Mouse (Mus musculus) kidney, embryonic 15.5 days (tissue): ENCODE measurements around the gene Ctdspl. TPM values are rescaled to one million over a fixed set of nuclear protein-coding genes. Genes with fewer than 3 reads are reported as not detected.
A peak's percentile ranks its signal among the peaks of the same experiment; 100 is the strongest.

ENCODE experiments used
- ATAC-seq: fragments of 200-750 bp; cut with Nextera tagmentation; replicated peaks from 2 replicates; pipeline ENCODE4 v1.8.0; 2017; ENCODE audit warnings: moderate TSS enrichment; ENCODE audit not compliant: low FRiP score
- H3K27ac ChIP-seq: fragments of 300-500 bp; sonication (generic); 2 replicates; pipeline ENCODE4 v1.5.1; 2015; ENCODE audit warnings: mild to moderate bottlenecking, inconsistent platforms
- H3K27me3 ChIP-seq: fragments of 300-500 bp; sonication (generic); 2 replicates; pipeline ENCODE4 v1.6.1; 2015; ENCODE audit warnings: inconsistent platforms
- H3K36me3 ChIP-seq: fragments of 300-500 bp; sonication (generic); 2 replicates; pipeline ENCODE4 v1.6.1; 2015; ENCODE audit warnings: inconsistent platforms
- H3K4me1 ChIP-seq: fragments of 300-500 bp; sonication (generic); 2 replicates; pipeline ENCODE4 v1.6.1; 2015; ENCODE audit warnings: inconsistent platforms
- H3K4me2 ChIP-seq: fragments of 300-500 bp; sonication (generic); 2 replicates; pipeline ENCODE4 v1.6.1; 2015; ENCODE audit warnings: moderate library complexity, mild to moderate bottlenecking, inconsistent platforms
- H3K4me3 ChIP-seq: fragments of 300-500 bp; sonication (generic); replicated peaks from 2 replicates; pipeline ENCODE4 v1.5.1; 2015; ENCODE audit warnings: mild to moderate bottlenecking, inconsistent platforms
- H3K9ac ChIP-seq: fragments of 300-500 bp; sonication (generic); 2 replicates; pipeline ENCODE4 v1.6.1; 2015; ENCODE audit warnings: mild to moderate bottlenecking, inconsistent platforms
- H3K9me3 ChIP-seq: fragments of 300-500 bp; sonication (generic); replicated peaks from 2 replicates; pipeline ENCODE4 v1.6.1; 2016; ENCODE audit warnings: inconsistent platforms
- WGBS: fragments of 180-500 bp; shearing (Covaris S2); methylation state at CpG from one replicate; pipeline ENCODE4 v1.1.7; 2015; ENCODE audit warnings: mixed read lengths; 5-methylcytosine and 5-hydroxymethylcytosine counted together
- polyA plus RNA-seq: library from polyadenylated mRNA; unstranded; fragments of >200 nt; fragmentation: Nextera tagmentation; extraction: Ambion mirVana; gene quantifications from 2 replicates; pipeline ENCODE4 v1.2.1, GENCODE M21; 2015

Ctdspl gene
- polyA plus RNA-seq, 1 experiment from 2014 or later = 24.9 TPM

DNA sequence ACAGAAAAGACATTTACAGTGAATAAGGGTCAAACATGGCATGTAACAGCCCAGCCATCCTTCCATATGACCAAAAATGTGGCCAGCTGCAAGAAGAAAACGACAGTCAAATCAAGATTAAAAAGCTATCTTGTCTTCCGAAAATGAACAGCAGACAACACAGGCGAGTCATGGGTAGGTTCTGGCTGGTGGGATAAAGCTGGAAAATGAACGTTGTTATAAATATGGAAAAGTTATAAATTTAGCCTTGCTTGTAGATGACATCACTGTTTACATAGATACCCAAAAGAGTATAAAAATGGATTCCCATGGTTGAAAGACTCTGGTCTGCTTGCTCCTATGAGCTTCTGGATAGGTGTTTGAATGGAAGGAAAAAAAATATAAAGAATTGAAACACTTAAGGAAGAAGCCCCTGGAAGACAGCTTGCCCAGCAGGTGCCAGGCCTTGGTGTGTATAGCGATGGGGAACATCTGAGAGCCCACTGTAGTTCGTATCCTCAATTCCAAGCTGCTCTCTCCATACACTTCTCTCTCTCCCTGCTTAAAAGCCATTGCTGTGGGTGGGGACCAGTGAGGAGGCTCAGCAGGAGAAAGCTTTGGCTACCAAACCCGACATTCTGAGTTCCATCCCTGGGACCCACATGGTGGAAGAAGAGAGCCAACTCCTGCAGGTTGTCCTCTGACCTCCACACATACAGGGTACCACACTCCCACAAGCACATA is 90.7 kb downstream of the Ctdspl start:
- Histone ChIP-seq H3K36me3 (peaks cover 65% of the 10 kb centered on the region), H3K27ac (no peak overlapping the region), H3K4me3 (no peak overlapping the region), H3K9ac (no peak overlapping the region), H3K9me3 (no peaks in the 10 kb centered on the region), H3K27me3 (no peaks in the 10 kb centered on the region), H3K4me1 (peaks cover 18% of the 10 kb centered on the region), H3K4me2 (no peak overlapping the region)
- WGBS = 84% methylated on average over 7 of the region's 7 CpGs
- ATAC-seq = no peak

DNA sequence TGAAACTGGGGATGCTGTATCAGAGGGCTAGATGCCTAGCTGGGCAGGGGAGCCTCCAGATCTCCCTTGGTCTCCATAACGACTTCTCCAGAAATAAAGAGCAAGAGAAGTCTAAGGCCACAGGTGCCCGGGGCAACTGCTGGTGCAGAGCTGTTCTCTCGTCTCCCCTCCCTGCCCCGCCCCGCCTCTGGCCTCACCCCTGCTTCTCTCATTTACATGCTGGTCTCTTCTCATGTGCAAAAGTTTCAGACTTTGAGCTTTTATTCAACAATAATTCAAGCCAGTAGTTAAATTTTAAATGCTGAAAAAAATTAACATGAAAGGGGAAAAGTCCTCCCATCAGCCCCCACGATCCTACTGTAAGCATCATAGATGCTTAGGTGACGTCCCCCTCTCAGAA is 95.5 kb downstream of the Ctdspl start:
- Histone ChIP-seq H3K4me1 (peaks cover 58% of the 10 kb centered on the region), H3K4me2 (no peak overlapping the region), H3K27ac (peak overlapping the region; percentile 62; the same call in 1 of the 2 replicates), H3K9ac (no peak overlapping the region), H3K4me3 (no peak overlapping the region), H3K27me3 (no peaks in the 10 kb centered on the region), H3K9me3 (no peaks in the 10 kb centered on the region), H3K36me3 (peaks cover 36% of the 10 kb centered on the region)
- ATAC-seq = no peak
- WGBS = 64% methylated on average over 7 of the region's 7 CpGs

DNA sequence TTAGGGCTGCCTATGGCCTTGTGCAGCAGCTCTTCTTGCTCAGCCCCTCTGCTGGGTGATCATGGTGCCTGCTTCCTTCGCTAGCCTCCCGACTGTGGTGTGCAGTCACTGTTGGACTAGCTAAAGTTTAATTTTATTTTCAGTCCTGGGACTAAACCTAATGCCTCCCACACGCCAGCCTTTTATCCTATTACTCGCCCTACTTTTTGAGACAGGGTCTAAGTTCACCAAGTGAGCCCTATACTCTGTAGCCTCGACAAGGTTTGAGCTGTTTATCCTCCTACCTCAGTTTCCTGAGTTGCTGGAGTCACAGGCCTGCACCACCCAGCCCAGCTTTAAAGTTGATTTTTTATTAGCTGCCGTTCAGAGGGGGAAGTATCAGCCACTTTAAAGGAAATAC is 99.0 kb downstream of the Ctdspl start:
- H3K27me3 ChIP-seq = no peaks in the 10 kb centered on the region
- H3K9ac ChIP-seq = no peak overlapping the region; the same call in 1 of the 2 replicates
- H3K36me3 ChIP-seq = peaks cover 30% of the 10 kb centered on the region
- H3K9me3 ChIP-seq = no peaks in the 10 kb centered on the region
- H3K4me3 ChIP-seq = no peak overlapping the region
- peaks cover 70% of the 10 kb centered on the region for H3K4me1 ChIP-seq
- H3K4me2 ChIP-seq = peak overlapping the region; percentile 30; the same call in 1 of the 2 replicates
- ATAC-seq = peak; percentile 55
- WGBS = 25% methylated on average over 6 of the region's 6 CpGs
- H3K27ac ChIP-seq = peak overlapping the region; percentile 95

DNA sequence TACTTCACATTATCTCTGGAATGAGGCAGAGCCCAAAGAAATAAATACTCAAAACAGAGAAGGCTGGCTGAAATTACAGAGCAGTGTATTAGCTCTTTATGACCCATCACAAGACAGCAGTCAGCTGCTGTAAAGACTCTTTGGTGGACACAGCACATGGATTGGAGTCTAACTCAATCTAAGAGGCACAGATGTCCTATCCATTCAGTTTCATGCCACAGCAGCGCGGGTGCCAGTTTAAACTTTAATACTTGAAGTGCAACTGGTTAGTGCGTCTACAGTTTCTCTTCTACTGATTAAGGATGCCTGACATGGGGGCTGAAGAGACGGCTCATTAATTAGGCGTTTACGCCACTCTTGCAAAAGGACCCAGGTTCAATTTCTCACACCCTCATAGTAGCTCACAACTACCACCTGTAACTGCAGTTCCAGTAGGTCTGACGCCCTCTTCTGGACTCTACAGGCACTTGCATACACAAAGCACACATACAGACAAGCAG is 99.6 kb downstream of the Ctdspl start:
- no peak overlapping the region for H3K4me3 ChIP-seq
- 48% methylated on average over 7 of the region's 7 CpGs for WGBS
- peaks cover 36% of the 10 kb centered on the region for H3K36me3 ChIP-seq
- ATAC-seq = peak; percentile 85
- no peak overlapping the region for H3K9ac ChIP-seq
- H3K4me2 ChIP-seq = no peak overlapping the region
- H3K4me1 ChIP-seq = peaks cover 66% of the 10 kb centered on the region
- no peaks in the 10 kb centered on the region for H3K9me3 ChIP-seq
- peak overlapping the region; percentile 95 for H3K27ac ChIP-seq
- H3K27me3 ChIP-seq = no peaks in the 10 kb centered on the region

DNA sequence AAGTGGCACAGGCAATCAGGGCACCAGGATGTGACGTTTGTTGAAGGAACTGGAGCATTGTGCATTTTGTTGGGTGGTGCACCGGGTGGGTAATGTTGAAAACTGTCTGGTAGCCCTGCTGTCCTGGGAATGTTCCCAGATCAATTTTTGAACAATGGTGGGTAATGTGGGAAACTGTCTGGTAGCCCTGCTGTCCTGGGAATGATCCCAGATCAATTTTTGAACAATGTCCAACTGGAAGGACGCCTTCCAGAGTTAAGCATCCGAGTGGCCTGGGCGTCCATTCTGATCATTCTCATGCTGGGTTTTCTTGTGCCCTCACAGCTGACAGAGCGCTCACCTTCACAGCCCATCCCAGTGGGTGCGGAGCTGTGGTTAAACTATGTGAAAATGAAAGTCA is 101.1 kb downstream of the Ctdspl start:
- no peaks in the 10 kb centered on the region for H3K9me3 ChIP-seq
- peaks cover 43% of the 10 kb centered on the region for H3K36me3 ChIP-seq
- no peak for ATAC-seq
- H3K9ac ChIP-seq = no peak overlapping the region
- no peak overlapping the region for H3K4me2 ChIP-seq
- WGBS = 94% methylated on average over 7 of the region's 7 CpGs
- no peak overlapping the region for H3K4me3 ChIP-seq
- peaks cover 65% of the 10 kb centered on the region for H3K4me1 ChIP-seq
- no peaks in the 10 kb centered on the region for H3K27me3 ChIP-seq
- H3K27ac ChIP-seq = 0 out of 2 replicates have a peak overlapping the region, but pooled peaks have one; percentile 20

DNA sequence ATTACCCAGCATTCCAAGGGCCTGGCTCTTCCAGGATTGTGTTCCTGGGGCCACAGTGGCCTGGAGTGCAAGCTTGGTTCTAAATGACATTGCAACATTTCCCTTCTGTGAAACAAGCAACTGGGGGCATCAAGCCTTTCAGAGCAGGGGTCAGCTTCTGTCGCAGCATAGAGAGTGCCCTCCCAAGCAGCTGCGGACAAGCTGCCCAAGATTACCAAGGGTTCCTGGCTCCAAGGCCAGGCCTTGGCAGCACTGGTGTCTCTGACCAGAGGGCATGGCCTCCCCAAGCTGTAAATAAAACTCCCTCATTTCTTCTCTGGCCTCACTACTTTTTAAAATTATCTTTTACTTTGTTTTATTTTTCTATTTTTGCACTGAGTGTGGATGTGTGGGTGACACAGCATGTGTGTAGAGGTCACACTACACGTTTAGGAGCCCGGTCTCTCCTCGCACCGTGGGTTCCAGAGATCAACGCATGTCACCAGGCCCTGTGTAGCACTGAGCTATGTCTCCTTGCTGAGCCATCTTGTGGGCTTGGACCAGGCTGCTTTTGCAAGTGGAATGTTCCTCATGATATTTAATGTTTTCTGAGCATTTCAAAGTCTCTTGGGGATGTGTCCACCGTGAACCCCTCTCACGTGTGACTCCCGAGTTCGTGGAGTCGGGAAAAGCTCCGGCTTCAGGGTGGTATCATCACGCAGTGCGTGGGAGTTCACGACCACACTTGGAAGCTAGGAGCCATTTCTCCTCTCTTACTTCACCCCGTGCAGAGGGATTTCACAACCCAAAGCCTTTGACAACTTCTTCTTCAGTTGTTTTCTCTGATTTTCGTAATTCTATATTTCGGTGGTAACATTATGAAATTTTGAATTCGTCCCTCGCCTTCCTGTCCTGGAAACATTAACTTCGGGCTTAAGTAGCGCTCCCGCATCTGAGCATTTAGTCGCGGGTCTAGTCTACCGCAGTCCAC is 102.3 kb downstream of the Ctdspl start:
- Histone ChIP-seq H3K27me3 (no peaks in the 10 kb centered on the region), H3K4me1 (peaks cover 69% of the 10 kb centered on the region), H3K9ac (no peak overlapping the region), H3K27ac (no peak overlapping the region), H3K36me3 (peaks cover 45% of the 10 kb centered on the region), H3K4me3 (no peak overlapping the region), H3K4me2 (no peak overlapping the region), H3K9me3 (no peaks in the 10 kb centered on the region)
- WGBS = 91% methylated on average over 27 of the region's 27 CpGs
- ATAC-seq = no peak

DNA sequence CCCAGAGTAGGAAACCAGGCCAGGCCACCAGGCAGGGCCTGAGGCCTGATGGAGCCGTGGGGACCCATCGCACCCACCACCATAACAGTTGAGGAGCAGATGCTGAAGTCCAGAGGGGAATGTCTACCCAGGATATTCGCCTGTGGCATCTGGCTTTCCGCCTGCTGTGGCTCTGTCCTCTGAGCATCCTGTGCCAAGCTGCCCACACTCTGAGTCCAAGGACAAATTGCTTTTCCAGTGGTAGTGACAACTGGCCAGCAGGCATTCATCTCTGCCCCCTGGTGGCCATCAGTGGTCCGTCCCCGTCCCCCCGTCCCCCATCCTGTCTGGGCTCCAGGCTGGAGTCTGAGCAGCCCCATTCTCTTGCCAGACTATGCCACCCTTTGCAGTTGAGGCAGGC is 103.3 kb downstream of the Ctdspl start:
- Histone ChIP-seq H3K9me3 (no peaks in the 10 kb centered on the region), H3K27me3 (no peaks in the 10 kb centered on the region), H3K4me3 (no peak overlapping the region), H3K4me1 (peaks cover 71% of the 10 kb centered on the region), H3K4me2 (no peak overlapping the region), H3K36me3 (peaks cover 56% of the 10 kb centered on the region), H3K27ac (no peak overlapping the region), H3K9ac (no peak overlapping the region)
- WGBS = 60% methylated on average over 7 of the region's 7 CpGs
- no peak for ATAC-seq

DNA sequence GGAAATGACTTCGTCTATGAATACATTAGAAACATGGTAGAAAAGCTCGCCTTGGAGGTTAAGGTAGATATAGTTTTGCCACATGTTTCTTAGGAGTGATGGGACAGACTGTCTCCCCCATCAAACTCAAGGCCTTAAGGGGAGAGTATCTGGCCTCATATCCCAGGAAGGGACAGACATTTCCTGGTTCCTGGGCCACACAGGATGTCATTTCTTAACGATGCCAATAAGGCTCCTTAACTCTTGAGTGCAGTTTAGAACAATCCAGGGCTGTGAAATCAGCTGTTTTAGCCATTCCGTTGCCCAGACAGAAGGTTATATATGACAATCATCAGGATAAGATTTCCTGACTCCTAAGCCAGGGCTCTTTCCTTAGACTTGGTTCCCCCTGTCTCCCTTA is 104.8 kb downstream of the Ctdspl start:
- Histone ChIP-seq H3K4me2 (no peak overlapping the region), H3K4me1 (peaks cover 70% of the 10 kb centered on the region), H3K4me3 (no peak overlapping the region), H3K9ac (no peak overlapping the region), H3K27ac (0 out of 2 replicates have a peak overlapping the region, but pooled peaks have one; percentile 4), H3K36me3 (peaks cover 70% of the 10 kb centered on the region), H3K27me3 (no peaks in the 10 kb centered on the region), H3K9me3 (no peaks in the 10 kb centered on the region)
- 82% methylated on average over 4 of the region's 4 CpGs for WGBS
- ATAC-seq = no peak

DNA sequence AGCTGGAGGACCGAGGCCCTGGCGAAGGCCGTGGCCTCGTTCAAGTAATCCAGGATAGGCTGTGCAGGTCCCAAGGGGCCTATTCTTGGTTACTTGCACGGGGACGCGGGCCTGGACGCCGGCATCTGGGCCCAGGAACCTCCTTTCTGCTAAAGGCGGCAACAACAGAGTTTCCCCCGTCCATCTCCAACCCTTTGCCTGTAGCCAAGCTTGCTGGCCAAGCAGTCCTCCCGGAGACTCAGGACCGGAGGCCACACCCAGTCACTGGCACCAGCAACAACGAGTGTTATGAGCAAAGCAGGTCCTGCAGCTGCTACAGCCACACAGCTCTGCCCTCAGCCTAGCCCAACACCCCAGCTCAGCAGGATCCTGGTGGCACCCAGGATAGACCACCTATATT is 105.5 kb downstream of the Ctdspl start:
- ATAC-seq = no peak
- Histone ChIP-seq H3K4me2 (no peak overlapping the region), H3K9me3 (no peaks in the 10 kb centered on the region), H3K27ac (0 out of 2 replicates have a peak overlapping the region, but pooled peaks have one; percentile 4), H3K9ac (no peak overlapping the region), H3K4me3 (no peak overlapping the region), H3K36me3 (peaks cover 73% of the 10 kb centered on the region), H3K4me1 (peaks cover 71% of the 10 kb centered on the region), H3K27me3 (no peaks in the 10 kb centered on the region)
- WGBS = 74% methylated on average over 14 of the region's 14 CpGs

DNA sequence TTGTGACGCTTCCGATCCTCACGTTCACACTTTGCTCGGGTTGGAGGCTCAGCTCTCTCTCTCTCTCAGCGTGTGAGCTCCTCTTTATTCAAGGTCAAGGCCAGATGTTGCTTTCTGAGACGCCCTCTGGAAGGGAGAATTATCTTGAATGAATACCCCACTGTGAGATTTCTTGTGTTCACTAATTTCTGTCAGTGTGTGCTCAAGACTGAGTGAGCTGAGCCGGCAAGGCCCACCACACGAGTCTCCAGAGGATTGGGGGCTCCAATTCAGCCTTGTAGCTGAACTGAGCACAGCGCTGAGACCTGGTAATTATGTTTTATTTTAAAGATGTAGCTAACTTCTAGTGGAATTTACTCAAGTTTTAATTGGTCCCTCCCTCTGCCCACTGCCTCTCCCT is 106.3 kb downstream of the Ctdspl start:
- Histone ChIP-seq H3K9me3 (no peaks in the 10 kb centered on the region), H3K4me1 (peaks cover 70% of the 10 kb centered on the region), H3K4me2 (no peak overlapping the region), H3K27ac (peak overlapping the region; percentile 64), H3K9ac (no peak overlapping the region), H3K27me3 (no peaks in the 10 kb centered on the region), H3K36me3 (peaks cover 70% of the 10 kb centered on the region), H3K4me3 (no peak overlapping the region)
- 64% methylated on average over 9 of the region's 9 CpGs for WGBS
- ATAC-seq = no peak

DNA sequence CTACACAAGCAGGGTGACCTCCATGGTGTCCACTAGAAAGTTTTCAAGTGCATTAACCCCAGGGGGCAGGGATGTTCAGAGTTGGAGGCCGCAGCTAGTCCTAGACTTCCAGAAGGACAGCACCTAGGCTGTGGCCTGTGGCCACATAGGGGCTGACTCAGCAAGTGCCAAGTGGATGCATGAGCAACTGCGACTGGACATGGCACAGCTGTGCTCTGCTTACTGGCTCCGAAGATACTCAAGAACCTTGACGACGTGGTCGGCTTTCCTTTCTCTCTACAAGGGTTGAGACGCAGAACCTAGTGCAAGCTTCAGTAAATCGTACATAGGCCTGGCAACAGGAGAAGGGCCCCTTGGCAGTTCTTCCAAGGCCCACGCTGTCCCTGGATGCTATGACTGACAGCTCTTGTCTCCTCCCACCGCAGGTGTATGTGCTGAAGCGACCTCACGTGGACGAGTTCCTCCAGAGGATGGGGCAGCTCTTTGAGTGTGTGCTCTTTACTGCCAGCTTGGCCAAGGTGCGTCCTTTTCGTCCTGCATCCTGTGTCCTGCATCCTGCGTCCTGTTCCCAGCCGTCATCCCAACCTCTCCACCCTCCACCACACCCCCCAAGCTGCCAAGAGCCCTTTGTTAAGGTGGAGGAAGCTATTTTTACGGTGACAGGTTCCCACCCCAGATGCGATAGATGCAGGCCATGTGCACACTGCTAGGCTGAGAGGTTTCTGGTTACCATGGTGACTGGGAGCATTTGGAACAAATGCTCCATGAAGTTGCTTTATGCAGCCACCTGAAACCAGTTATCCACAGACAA is 107.1 kb downstream of the Ctdspl start:
- H3K4me3 ChIP-seq = no peak overlapping the region
- H3K9ac ChIP-seq = no peak overlapping the region
- WGBS = 61% methylated on average over 19 of the region's 19 CpGs
- H3K36me3 ChIP-seq = peaks cover 71% of the 10 kb centered on the region
- H3K4me1 ChIP-seq = peaks cover 66% of the 10 kb centered on the region
- H3K27me3 ChIP-seq = no peaks in the 10 kb centered on the region
- H3K9me3 ChIP-seq = no peaks in the 10 kb centered on the region
- peak overlapping the region; percentile 64; the same call in 1 of the 2 replicates for H3K27ac ChIP-seq
- peak; percentile 57 for ATAC-seq
- H3K4me2 ChIP-seq = no peak overlapping the region
